Mouse (Mus musculus) cerebellum, adult 2 months (tissue): ENCODE results near the gene Lef1.

Experiments
- CTCF ChIP-seq: fragments of 200-500 bp; IDR thresholded peaks from 2 replicates; pipeline ENCODE4 v1.5.1; 2011; ENCODE audit warnings: low read depth, mild to moderate bottlenecking, control low read depth, low read length, moderate library complexity, borderline replicate concordance; ENCODE audit not compliant: insufficient read depth
- POLR2A ChIP-seq: fragments of 200-500 bp; IDR thresholded peaks from 2 replicates; pipeline ENCODE4 v1.6.1; 2011; ENCODE audit warnings: low read length, control low read depth, borderline replicate concordance; ENCODE audit not compliant: insufficient read depth

- no peak for TF ChIP-seq CTCF
- TF ChIP-seq POLR2A: no peak
These were observed 18.2 kb upstream of the Lef1 start for GRCm38 (mm10) chr3:131092113-131092512.
